Mouse (Mus musculus) retina, embryonic 14.5 days (tissue): ENCODE data around the gene Tuba1b.
A peak's percentile ranks its signal among the peaks of the same experiment; 100 is the strongest.
"Not testable (repeated sequence)": the region's sequence is repeated elsewhere in the genome, so short reads cannot be mapped to it uniquely, and the experiment has no call there.

ENCODE experiments used
- DNase-seq: peaks from one replicate; pipeline ENCODE4 v3.0.0-alpha.2; 2015; ENCODE audit warnings: low spot score

Tuba1b gene

DNA sequence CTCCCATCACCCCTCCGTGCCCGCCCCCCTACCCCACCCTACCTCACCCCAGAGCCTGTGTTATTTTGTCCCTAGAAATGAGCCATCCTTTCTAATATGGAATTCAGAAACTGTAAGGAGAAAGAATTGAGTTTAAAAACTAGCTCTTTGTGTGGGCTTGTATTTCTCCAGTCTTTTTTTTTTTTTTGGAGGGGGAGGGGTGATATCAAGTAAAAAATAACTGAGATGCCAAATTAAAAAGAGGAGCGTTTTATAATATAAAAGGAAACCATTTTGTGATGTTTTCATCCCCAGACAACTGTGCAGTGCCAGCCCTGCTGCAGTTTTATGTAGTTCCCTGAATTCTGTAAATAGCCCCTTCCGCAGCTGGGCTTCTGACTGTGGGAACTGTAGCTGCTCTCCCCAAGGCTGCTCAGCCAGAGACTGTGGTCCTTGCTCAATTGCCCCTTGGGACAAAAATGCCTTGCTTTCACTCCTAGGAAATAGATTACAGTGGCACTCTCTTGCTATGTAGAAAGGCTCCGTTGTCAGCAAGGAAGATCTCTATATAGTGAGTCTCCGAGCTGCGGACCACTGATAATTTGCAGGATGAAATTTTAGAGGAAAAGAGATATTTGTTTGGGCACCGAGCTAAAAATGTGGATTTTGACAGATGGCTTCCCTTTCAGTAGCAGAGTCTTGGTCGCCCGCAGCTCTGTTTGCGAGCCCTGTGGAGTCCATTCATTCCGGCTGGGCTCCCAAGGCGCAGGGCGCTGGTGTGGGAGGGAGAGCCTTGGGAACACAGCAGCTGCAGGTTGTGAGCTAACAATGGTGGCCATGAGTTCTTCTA lies 20.3 kb upstream of the Tuba1b start:
- peak; percentile 68 for DNase-seq

DNA sequence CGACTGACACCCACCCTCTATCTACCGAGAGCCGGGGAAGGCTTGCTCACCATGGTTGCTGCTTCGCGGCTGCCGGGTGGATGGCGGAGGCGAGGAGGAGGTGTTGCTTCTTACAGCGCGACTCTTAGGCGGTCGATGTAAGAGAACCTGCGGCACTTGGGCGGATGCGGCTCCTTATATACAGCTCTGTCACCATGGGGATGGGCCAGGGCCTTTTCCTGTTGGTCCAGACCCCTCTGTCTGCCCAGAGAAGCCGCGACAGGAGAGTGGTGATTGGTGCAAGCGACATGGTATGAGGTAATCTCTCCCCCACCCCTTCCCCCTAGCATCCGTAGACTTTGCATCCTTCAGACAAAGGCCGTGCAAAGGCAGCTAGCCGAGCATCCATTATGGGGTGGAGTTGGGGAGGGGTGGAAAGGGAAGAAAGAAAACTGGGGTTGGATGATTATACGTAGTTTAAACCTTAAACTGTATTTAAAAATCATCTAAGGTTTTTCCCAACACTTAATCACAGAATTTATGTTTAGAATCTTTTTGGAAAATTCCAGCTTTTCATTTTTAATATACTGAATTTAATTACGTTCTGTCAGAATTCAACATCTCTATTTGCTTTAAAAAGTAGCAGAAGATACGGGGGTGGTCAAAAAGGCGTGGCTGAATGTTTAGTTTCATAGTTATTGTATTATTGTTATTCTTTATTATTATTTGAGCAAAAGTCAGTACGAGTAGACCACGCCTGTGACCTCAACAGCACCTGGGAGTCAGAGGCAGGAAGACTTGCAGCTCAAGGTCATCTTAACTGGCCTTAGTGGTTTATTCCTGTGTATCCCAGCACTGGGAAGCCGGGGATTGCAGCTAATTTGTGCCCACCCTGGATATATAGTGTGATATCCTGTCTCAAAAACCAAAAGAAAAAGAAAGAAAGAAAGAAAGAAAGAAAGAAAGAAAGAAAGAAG lies 19.3 kb upstream of the Tuba1b start, which contains the start of the genes Gm49450 and Tuba1a:
TSS of gene Gm49450 (minus strand) at position 151 of the 956 bp plus-strand sequence.
TSS of gene Tuba1a (minus strand) at position 303 of the 956 bp plus-strand sequence.
- peak; percentile 100 for DNase-seq

DNA sequence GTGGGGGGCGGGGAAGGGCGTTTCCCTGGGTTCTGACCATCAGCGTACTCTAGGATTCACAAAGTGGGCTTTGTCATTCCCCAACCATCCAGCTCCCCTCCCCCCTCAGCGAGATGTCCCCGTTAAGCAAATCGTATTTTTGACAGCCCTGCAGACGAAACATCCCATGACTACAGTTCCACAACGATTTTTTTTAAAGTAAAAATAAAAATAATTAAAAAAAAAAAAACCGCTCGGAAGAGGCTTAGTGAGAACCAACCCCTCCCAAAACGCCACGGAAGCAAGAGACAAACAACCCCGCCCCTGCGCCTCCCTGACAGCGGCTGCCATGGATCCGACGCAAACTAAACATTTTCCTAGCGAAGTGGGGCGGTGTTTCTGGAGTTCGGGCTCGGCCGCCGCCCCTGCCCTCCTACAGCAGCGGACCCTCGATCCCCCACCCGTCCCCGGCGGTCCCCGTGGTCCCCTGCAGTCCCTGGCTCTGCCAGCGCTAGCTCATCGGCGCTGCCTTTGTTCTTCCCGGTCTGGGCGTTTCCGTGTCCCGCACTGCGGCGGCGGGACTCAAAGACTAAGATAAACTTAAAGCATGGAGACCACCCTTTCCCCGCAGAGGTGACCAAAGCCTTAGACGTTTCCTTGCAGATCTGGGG lies 18.5 kb upstream of the Tuba1b start:
- peak; percentile 72 for DNase-seq

DNA sequence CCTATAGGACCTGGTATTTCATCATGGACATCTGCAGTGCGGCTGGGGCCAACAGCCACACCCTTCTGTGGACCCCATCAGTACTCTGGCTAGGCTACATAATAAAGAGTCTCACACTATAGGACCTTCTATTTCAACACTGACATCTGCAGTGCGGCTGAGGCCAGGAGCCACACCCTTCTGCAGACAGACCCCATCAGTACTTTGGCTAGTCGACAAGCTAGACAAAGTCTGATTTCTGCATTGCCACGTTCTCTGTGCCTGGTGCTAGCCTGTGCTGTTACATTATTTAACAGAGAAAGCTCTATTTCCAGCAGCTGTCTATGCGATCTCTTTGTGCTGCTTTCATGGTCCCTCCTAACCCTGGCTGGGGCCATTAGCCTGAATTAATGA lies 17.7 kb upstream of the Tuba1b start:
- DNase-seq: peak; percentile 62

DNA sequence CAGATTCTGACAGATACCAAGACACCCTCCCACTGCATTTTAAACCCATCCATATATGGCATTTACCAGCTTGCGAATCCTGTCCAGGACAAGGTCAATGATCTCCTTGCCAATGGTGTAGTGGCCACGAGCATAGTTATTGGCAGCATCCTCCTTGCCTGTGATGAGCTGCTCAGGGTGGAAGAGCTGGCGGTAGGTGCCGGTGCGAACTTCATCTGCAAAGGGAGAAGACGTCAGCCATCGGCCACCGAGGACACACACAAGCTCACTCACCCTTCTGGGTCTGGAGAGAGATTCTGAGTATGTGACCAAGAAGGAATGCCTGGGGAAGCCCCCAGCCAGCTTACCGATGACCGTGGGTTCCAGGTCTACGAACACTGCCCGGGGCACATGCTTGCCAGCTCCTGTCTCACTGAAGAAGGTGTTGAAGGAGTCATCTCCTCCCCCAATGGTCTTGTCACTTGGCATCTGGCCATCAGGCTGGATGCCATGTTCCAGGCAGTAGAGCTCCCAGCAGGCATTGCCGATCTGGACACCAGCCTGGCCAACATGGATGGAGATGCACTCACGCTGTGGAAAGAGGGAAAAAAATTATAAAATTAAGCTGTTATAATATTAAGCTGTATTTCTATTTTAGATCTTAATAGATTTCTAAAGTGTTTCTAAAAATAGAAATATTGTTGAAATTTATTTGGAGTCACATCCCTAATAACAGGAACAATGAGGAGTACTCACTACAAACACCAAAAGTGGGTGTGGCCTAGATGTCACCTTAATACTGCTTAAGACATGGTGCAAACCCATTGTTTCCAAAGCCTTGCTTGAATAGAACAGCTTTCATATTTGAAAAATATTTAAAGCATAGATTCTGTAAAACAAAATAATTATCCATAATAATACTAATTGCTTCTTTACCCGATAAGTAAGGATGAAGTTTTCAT lies 17.0 kb upstream of the Tuba1b start:
- not testable (repeated sequence) for DNase-seq

DNA sequence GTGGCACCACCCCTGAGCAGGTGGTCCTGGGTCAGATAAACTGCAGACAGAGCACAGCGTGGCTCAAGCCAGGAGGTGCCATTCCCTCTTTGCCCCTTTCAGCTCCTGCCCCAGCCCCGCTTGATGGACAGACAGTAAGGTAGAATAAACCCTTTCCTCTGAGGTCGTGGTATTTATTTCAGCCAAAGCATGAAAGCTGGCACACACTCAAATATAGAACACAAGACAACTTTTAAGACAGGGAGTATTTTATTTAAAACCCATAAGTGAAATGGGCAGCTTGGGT lies 15.2 kb upstream of the Tuba1b start:
- no peak for DNase-seq

DNA sequence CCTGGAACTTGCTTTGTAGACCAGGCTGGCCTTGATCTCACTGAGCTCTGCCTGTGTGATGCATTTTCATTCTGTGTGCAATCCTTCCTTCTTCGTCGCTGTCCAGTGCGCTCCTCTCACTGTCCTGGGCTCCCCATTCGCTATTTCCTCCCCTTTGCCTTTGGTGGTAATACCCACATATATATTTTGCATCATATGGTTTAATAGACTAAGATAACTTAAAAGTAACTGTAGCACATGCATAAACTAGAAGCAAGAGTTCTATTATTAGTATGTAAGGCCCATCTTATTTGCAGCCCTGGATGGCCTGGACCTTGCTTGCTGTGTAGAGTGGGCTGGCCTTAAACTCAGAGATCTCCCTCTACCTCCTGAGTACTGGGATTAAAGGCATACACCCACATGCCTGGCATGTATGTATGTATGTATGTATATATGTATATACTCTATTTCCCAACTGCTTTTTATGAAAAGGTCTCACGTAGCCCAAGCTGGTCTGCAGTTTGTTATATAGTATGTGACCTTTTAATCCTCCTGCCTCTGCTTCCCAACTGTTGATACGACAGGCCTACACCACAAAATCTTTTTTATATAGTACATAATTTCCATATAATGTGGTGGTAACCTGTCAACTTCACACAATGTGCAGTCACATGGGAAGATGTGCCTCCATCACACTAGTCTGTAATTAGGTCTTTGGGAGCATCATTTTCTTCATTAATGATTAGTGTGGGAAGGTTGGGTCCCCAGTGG lies 14.7 kb upstream of the Tuba1b start:
- DNase-seq: no peak

DNA sequence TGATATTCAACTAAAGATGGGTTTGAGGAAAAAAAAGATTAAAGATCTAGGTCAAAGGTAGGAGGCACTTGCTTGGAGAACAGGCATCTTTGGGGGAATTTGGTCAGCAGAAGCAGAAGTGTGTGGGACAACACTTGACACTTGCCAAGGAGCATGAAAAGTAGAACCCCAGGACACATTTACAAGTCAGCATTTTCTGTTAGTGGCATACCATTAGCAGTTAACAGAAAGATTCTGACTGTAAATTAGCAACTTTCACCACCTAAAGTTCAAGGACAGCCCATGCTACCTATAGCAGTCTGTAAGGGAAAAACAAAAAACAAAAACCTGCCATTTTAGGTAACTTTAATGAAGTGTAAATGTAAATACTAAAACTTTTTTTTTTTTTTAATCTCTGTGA lies 14.0 kb upstream of the Tuba1b start:
- DNase-seq: no peak

DNA sequence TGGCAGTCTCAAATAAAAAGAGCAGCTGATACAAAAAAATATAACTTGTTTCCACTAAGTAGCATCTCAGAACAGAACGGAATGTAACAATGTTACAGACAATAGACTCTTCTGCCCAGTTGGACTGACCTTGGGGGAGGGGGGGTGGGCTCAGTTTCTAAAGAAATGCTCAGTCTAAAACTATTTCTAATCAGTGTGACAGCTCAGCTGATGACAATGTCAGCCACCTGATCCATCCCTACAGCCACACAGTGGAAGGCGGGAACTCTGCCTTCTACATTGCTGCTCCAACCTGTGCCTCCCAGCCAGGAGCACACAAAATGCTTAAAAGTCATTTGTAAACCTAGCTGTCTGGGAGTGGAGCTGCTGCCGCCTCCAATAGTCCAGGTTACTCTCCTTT lies 13.5 kb upstream of the Tuba1b start:
- peak; percentile 73 for DNase-seq

DNA sequence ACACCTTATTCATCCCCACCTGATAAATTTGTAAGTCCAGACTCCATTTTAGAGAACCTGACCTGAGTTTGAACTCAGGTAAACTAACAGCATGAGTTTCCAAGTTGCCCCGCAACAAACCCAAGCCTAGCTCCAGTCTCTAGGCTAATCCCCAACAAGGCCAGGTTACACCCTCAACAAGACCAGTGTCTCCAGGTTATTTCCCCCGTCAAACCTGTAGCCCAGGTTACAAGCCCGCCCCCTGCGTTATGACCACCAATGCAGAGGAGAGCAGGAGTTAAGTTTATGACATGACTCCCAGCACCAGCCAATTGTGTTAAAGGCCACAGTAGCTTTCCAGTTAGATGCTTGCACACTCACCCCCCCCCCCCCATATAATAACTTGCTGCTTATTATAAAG lies 8.8 kb upstream of the Tuba1b start:
- DNase-seq: no peak

DNA sequence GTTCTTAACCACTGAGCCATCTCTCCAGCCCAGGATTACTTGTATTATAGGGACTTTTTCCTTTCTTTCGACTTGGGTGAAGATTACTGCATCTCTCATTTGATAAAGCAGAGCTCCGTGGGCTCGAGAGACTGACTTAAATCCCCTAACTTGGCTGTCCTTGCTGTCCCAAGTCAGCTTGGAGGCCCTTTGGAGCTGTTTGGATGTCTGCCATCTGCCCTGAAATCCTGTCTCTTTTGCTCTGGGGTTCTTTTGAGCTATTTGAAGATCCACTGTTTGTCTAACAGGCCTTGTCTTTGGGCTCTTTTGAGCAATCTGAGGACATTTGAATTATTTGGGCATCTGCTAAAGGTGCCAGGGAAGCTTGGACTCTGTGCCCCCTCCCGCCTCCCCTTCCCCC lies 7.7 kb upstream of the Tuba1b start:
- no peak for DNase-seq

DNA sequence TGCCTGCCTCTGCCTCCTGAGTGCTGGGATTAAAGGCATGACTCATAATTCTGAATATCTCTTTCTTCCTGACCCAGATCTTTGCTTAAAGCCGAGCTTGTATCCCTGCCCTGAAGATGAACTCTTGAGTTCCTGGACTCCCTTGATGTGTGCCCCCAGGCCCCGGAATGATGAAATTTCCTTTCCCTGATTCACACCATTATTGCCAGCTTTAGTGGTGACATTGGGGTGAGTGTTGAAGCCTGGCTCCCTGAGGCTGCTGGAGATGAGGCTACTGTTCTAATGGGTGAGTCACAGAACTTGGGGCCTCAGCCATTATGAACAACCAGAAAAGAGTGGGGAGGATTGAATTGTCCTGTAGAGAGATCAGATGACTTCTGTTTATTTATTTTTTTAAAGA lies 7.2 kb upstream of the Tuba1b start:
- DNase-seq: no peak

DNA sequence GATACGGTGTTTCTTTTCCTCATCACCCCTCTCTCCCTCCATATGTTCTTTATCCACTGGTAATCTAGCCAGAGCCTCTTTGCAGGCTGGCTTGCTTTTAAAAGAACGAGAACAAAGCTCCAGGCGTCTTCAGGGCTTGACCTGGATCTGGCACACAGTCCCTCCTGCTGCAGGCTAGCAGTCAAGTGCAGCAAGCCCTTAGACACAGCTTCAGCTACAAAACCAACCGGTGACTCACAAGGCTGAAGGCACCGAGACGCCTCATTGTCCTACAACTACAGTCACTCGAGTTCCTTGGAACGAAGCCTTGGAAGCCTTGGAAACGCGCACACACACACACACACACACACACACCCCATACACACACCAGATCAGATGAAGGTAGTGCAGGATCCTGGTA lies 6.5 kb upstream of the Tuba1b start:
- no peak for DNase-seq

DNA sequence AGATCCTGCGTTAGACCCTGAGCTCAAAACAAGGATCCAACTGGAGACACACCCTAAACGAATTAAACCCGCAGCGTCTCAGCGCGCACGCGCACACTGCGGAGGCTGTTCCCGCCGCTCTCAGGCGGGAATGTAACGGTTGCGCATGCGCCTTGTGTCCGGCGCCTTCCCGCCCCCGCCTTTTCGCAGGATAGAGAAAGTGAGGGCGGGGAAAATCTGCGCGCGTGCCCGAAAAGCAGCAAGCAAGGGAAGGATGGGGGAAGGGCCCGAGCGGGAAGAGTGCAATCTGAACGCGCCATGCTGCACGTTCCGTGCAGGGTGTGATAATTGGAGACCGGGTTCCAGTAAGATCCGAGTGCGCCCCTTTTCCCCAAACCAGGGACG lies 540 bp downstream of the Tuba1b start:
- DNase-seq: peak; percentile 98

DNA sequence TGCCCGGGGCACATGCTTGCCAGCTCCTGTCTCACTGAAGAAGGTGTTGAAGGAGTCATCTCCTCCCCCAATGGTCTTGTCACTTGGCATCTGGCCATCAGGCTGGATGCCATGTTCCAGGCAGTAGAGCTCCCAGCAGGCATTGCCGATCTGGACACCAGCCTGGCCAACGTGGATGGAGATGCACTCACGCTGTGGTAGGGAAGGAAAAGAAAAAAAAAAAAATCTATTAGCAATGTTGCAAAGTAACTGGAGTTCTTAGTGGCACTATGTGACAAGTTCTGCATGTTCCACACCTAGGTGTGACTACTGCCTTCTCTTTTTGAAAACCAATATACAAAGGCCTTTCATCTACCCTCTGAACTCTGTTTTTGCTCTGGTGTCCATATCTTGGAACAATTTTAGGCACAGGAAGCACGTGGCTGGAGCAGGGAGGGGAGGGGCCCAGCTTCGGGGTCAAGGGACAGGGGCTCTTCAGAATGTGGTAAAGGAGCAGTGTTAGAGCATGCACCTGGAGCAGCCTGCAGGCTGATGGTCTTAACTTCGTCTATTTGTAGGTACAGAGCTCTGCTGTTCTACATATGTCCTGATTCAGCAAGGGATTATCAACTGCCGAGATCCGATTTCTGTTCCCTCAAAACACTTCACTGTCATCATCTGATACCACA lies 1.2 kb downstream of the Tuba1b start:
- not testable (repeated sequence) for DNase-seq

DNA sequence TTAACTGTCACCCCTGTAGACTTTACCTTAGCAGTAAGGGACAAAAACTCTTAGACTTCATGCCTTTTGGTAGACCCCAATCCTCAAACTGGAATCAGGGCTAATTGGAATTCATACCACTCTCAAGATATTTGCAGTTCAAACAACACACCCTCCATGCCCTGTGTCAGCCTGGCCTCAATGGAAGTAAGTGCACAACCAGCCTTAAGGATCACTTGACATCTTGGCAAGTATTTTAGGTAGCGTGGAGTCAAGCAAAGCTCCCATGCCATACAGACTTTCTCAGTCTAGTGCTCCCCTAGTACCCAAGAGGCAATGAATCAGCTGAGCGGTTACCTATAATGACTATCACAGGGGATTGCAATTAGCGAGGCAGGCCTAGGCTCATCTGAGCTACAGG lies 3.4 kb downstream of the Tuba1b start:
- no peak for DNase-seq

DNA sequence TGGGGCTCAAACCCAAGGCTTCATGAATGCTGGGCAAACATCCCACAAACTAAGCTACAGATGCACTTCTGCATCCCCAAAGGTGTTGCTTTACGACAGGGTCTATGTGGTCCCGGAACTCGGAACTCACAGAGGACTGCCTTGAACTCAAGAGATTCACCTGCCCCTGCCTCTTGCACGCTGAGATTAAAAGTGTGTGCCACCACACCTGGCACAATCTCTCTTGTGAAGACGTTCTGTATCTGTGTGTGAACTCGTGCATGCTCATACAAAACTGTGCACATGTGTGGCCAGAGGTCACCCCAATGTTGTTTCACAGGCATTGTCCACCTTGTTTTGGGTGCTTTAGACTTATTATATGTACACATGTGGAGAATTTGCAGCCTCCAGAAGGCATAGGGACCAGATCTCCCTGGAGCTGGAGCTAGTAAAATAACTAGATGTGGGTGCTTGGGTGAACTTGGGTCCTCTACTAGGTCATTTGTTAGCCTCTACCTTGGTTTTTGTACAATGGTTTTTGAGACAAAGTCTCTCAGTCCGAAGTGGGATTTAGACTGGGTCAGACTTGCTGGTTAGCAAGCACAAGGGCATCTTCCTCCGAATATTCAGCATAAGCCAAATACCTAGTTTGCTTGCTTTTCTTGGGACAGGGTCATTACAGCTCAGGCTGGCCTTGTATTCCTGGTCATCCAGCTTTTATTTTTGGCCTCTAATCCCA lies 4.2 kb downstream of the Tuba1b start:
- DNase-seq: no peak

DNA sequence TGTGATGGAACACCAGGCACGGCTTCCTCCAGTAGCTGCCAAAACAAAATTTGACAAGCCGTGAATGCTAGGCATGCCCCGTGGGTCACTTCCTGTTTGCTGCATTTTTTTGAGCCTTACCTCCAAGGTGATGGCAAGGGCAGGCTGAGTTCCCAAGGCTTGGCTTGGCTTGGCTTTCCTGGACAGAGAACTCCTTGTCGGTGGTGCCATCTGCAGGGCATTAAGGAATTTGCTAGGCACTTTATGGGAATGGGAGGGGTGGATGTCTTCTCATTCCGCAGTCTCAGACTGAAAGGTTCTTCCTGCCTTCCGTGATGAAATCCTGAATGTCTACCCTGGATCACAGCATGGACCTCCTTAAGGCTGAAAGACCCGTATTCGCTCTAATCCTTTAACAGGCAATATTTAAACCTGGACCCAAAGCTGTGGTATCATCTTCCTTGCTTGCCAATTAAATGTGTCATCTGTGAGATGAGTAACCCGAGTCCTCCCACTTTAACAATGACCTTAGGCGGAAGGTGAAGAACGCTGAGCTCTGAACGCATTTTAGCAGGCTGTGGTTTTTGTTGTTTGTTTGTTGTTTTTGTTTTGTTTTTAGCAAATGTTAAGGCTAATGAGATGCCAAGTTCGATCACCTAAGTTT lies 5.6 kb downstream of the Tuba1b start:
- DNase-seq: peak; percentile 89

DNA sequence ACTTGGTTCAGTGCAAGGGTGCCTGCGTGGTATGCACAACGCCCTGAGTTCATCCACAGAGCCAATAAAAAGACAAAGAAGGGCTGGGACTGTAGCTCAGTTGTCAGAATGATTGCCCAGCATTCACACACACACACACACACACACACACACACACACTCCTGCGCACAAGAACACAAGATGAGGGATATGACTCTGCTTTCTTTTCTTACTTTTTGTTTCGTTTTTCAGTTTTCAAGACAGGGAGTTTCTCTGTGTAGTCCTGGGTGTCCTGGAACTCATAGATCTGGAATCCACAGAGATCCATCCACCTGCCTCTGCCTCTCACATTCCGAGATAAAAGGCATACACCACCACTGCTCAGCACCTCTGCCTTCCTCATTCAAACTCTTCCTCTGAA lies 6.8 kb downstream of the Tuba1b start:
- no peak for DNase-seq
